Mouse (Mus musculus) left cerebral cortex, adult 18-20 months (tissue): ENCODE measurements around the gene Mlph. TPM values are rescaled to one million over a fixed set of nuclear protein-coding genes. Genes with fewer than 3 reads are reported as not detected.

ENCODE experiments used
- DNase-seq, 2 experiments: peaks; one replicate each; pipeline ENCODE4 v3.0.0; 2021 to 2022; ENCODE audit warnings: low spot score in 2 of 2, mixed read lengths in 1 of 2
- long read RNA-seq, 2 experiments: library from polyadenylated mRNA; stranded (forward); transcript quantifications; one replicate each; pipeline ENCODE4 v2.0.0; 2021
- total RNA-seq, 2 experiments: library from RNA; stranded (reverse); gene quantifications; 2 replicates each; pipeline ENCODE4 v1.2.3; 2021

Mlph gene
- 1 to 10 TPM; 1.9 to 2.7 TPM for total RNA-seq
- long read RNA-seq, experiment 1, full-length matches to known transcripts: 2 of 3 reads
- long read RNA-seq, experiment 1, partial matches to known transcripts: 0 of 3 reads
- long read RNA-seq, experiment 1, other reads (novel, unspliced or antisense): 1 of 3 reads
- long read RNA-seq, experiment 2: 0 reads

DNA sequence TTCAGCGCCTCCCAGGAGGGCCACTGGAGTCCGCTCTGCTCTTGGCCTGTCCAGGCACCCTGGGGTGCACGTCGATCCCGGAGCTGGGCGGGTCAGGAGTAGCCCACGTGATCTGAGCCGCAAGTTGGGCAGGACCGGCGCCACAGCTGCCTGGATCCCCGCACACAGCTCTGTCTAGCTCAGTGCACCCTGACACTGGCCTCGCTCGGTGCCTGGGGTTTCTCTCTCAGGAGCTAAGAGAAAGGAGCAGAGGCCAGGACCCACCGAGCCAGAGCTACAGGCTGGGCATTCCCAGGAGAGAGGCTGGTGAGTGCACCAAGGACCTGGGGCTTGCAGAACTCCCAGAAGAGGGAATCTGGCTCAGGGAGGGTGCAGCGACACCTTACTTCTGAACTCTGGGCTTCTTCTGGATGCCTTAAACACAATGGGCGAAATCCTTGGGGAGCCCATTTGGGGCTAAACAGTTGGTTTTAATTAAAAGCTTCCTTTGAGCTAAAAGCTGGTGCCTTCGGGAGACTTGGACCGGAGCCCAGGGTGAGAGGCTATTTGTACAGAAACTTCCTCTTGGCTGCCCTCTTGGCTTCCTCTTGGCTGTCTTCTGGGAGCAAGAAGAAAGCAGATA is at the start of gene Mlph:
Gene Mlph, plus strand, starts transcription at position 138 of the 622 bp plus-strand sequence.
- no peak for DNase-seq

DNA sequence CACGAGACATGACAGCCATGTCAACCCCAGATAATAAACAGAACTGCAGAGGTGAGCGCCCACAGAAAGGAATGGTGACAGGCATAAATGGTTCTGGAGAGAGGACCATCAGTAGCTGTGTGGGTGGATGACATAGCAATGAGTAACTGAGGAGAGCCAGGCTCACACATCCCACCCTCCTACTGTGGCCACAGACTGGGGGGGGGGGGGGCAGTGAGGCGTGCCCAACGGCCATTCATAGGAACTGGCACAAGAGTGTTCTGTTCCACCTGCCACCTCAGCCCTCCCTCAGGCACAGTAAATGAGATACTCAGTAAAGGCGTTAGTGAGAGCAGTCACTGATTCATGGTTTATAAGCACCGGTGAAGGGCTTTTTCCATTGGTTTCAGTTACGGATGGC is 48.2 kb upstream of the Mlph start:
- peak; percentile 4 to 6 for DNase-seq

DNA sequence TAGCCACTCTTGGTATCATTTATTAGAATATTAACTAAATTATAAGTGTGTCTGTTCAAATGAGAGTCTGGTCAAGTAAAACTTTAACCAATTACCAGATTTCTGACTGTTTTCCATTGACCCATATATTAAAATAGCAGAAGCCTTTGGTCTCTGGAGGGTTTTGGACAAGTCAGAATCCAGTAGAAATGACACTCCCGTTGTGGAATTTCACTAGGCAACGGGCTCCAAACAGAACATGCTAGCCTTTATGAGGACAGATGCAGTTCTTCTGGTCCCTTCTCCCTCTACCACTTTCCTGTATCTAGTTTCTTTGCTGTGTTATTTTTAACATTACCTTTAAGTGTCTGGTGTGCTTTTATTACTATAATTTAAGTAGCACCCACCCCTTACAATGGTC is 44.3 kb upstream of the Mlph start:
- DNase-seq: no peak

DNA sequence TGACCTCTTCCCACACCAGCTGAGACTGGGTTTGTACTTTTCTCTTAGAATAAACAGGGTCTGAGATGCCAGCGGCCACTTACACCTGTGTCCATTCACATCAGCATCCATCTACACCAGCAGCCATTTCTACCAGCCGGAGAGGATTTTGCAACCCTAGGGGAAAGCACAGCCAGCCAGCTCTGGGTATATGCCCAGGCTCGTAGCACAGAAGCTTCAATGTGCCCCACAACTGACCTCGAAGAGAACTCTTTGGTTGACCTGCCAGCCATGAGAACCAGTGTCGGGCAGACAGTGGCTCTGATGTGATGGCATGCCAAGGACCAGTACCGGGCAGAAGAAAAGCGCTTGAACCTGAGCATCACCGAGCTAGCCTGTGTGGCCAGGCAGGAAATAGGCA is 39.5 kb upstream of the Mlph start:
- no peak for DNase-seq

DNA sequence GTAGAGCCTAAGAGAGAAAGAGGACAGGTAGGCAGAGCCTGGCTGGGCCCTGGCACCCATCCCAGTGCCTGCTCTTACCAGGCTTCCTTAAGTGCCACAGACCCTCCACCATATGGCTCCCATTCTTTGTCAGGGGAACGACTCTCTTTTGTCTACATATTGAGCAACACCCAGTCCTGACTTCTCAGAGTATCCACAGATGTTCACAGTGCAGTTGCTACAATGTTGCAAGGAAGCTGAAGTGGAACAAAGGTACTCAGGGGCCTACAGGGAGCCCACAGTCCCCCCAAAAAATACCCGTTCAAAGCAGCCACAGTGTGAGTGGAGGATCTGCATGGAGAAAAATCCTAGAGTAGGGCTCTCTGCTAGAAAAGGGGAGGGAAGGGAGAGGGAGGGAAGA is 38.9 kb upstream of the Mlph start:
- no peak for DNase-seq

DNA sequence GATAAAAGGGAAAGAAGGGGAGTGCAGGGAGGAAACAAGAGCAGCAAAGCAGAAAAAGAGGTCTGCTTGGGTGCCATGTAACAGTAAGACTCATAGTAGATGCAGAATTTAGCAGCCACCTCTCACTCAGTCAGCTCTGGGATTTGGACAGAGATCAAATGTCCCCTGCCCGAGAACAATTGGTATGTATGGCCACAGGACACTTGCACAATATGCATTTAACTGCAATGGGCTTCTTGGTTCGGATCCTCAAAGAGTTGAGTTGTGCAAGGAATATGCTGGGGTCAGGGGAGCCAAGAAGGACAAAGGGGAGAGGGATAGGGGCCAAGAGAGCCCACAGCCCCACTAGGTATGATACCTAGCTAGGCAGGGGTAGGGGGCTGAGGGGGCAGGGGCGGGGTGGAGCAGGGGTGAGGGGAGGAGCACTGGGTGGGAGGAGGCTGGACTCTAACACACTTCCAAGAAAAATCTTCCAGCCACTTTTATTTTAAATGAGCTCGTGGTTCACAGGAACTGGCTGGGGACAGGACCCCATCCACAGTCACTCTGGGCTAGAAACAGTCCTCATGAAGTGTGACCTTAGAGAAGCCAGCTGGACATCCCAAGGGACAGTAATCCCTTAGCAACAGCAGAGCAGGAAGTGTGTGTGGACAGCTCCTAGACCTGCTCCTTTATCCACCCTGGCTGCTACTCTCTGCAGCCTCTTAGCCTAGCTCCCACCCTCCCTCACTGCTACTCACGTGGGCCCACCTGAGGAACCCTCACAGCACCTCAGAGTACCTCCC is 38.2 kb upstream of the Mlph start:
- no peak for DNase-seq

DNA sequence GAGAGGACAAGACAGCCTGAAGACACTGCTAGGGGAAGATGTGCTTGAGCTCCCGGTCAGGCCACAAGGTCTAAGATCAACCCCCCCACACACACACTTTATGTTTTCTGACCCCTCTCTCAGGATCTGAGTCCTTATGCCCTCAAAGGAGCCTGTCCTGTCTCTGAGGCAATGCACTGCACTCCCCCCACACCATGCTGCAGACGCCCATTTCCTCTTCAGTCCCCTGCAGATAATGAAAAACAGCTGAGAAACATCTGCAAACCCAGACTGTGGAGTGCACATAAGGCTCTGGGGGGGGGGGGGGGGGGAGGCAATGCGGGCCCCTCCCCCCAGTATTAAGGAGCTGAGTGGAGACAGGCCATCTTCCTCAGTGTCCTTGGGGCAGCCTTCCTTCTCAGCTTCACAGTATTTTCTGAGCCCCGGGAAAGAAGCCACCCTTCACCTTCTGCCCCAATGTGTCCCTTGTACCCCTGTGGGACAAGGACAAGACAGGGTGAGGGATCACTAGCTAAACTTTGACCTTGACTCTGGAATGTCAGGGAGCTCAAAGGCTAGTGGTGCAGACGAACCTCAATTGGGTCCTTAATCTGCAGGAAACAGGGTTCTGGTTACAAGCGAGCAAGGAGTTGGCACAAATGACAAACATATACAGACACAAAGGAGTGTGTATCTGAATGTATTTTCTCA is 29.0 kb upstream of the Mlph start:
- no peak for DNase-seq

DNA sequence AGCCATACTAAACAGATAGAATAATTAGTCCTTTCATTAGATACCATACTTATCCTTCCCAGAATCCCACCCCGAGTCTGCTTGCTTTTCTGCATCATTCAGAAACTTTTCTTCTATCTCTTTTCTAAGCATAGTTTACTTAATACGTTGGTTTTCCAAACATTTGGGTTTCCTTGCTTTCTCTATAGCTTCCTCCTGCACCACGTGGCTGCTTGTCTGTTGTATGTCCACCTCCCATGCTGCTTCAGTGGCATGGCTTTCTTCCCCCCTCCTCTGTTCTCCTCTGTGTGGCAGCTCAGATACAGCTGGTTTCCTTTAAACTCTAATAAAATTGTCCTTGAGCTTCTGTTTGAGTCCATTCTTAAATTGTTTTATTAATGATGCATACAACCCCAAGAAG is 20.4 kb upstream of the Mlph start:
- no peak for DNase-seq

DNA sequence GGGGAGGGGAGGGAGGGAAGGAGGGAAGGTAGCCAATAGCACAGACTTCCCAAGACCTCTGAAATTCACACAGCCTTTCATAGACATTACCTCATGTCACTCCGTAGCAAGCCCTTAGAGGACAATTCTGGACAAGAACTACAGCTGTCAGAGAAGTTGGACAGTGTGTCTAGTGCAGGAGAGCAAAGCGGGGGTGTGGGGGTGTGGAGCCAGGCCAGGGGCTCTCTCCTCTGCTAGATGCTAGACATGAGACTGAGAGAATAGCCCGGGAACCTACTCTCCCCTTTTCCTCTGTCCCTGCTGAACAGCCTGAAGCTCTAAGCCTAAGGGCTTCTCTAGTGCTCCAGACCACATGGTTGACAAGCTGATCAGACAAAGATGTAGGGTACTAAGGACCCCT is 19.9 kb upstream of the Mlph start:
- DNase-seq: no peak

DNA sequence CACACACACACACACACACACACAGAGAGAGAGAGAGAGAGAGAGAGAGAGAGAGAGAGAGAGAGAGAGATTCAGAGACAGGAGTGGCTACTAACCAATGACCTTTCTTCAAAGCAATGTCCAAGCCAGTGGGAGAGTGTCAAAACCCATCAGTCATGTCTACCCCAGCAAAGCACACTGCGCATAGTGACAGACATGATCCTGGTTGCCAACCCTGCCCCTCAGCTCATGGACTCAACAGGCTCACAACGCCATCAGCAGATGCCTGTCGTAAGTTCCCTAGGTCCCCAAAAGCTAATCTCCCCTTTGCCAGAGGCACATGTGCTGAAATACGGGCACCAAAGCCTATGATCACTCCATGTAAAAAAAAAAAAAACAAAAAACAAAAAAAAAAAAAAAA is 18.6 kb upstream of the Mlph start:
- DNase-seq: no peak

DNA sequence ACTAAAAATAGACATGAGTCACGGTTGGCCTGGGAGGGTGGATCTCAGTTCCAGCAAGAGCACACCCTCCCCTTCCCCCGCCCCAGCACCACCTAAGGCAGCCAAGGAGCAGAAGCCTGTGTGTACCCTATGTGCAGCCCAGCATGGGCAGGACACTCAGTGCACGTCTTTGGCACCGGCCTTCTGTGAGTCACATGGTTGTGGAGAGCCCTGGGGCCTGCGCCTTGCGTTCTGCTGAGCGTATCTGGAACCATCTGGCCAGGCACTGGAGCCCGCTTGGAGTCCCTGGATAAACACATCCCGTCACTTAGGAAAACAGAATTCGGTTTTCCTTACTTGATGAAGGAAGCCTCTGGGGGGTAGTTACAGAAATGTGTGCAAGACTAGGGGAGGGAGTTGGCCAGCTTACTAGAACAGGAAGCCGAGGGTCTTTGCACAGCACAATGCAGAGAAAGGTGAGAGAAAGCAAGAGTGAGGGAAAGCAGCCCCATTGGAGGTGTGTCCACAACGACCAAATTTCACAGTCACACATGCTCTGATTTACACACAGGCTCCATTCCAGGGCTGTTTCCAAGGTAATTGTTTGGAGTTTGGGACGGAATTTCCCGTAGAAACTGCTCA is 18.0 kb upstream of the Mlph start:
- DNase-seq: peak in 1 of 2 experiments; percentile 23

DNA sequence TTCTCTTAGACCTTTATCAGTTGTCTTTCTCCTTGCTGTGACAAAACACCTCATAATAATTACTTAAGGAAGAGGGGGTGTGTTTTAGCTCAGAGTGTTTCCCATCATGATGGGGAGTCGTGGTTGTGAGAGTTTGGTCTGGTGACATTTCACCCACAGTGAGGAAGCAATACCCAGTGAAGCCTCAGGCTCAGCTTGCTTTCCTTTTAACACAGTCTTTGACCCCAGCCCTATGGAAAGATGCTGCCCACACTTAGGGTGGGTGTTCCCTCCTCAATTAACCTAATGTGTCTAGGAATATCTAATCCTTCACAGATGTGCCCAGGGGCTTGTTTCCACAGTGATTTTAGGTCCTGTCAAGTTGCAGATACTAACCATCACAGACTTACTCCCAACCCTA is 16.9 kb upstream of the Mlph start:
- no peak for DNase-seq

DNA sequence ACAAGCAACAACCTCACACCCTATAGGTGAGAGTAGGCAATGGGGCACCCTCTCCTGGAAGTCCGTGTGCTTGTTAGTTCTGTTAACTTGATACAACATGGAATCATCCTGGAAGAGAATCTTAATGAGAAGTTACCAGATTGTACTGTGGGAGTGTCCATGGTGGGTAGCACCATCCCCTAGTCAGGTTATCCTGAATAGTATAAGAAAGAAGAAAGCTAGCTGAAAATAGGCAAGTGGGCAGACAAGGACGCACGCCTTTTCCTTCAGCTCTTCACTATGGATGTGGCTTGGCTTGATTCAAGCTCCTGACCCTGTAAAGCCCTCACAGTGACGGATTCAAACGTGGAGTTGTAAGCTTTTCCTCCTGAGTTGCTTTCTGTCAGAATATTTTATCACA is 15.1 kb upstream of the Mlph start:
- DNase-seq: no peak

DNA sequence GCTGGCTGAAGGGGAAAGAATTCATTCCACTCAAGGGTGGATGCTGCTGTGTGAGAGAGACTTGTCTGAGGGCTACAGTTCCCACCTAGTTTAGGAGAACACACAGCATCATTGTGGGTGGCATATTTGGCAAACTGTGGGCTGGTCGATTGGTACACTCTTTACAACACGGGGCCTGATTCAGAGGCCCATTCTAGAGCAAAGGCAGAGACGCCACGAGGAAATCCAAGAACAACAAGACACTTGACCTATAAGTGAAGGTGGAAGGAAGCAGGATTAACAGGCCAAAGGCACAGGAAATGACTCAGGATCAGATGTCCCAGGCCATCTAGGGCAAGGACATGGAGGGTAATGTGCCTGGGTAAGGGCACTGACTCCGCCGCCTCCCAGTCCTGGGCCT is 14.5 kb upstream of the Mlph start:
- DNase-seq: peak in 1 of 2 experiments; percentile 18

DNA sequence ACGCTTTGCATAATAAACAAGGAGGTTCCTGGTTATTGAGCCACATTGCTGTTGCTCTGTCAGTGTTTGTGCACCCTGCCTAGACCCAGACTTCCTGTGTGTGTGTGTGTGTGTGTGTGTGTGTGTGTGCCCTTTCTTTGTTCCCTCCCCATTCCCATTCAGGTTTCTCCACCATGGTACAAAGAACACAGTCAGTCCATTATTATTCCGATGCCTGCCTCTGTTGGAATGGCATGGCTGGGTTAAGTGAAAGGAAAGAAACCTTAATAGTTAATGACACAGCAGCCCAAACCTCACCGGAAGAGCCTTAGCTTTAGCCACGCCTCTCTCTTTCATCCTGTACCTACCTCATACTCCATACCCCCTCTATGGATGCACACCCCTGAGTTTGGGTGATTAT is 13.6 kb upstream of the Mlph start:
- no peak for DNase-seq

DNA sequence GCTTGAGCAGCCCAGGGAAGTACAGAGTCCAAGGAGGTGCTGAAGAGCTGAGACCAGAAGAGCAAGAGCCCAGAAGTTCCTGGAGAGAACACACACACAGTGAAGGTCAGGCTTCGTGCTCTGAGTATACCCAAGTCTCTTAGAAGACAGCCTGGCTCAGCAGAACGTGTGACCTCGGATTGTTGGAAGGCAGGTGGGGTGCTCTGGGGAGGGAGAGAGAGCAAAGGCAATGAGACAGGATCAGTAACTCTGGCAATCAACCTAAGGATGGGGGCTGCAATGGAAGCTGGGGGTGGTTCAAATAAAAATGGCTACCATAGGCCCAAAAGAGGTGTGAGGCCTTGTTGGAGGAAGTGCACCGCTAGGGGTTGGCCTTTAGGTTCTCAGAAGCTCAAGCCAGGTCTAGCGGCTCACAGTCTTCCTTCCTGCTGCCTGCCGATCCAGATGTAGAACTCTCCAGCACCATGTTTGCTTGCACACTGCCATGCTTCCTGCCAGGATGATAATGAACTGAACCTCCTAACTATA is 13.1 kb upstream of the Mlph start:
- DNase-seq: no peak

DNA sequence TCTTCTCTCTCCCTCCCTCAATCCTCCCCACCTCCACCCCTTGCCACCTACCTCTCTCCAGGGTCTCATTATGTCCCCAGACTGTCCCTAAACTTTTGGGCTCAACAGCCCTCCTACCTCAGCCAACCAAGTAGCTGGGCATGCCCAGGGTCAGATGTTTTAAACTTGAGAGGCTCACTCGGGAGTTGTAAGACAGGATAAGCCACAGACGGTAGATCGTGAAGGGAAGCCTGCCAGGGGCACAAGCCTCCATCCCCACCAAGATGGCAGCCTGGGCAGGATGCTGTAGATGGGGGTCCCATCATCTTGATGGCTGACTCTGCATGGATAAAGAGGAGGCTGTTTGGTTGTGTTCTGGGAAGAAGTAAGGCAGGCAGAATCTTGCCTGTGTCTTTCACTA is 12.1 kb upstream of the Mlph start:
- DNase-seq: no peak

DNA sequence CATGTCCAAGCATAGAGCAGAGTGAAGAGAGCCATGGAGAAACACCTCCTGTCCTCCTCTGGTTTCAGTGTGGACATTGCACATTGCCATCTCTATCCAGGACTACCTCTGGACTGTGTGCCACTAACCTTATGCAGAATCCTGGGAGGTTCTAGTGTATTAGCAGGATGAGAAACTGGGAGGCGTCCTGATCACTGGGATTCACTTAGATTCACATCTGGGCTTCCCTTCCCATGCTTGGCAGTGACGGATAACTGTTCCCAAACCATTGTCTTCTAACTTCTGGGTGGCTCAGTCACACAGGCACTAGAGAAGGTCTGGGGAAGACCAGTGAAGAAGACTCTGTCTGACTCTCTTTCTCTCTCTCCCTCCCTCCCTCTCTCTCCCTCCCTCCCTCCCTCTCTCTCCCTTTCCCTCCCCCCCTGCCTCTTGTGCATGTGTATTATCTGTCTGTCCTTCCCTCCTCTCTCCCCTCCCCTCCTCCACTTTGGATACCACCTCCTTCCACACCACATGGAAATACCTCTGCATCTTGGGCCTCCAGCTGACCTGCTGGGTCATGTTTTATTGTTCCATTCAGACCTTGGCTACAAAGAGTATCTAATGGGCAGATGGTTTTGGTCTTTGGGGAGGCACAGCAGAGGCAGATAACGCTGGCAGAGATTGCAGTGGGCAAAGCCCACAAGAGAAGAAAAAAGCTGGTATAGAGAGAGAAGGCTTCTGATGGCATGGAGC is 11.5 kb upstream of the Mlph start:
- no peak for DNase-seq

DNA sequence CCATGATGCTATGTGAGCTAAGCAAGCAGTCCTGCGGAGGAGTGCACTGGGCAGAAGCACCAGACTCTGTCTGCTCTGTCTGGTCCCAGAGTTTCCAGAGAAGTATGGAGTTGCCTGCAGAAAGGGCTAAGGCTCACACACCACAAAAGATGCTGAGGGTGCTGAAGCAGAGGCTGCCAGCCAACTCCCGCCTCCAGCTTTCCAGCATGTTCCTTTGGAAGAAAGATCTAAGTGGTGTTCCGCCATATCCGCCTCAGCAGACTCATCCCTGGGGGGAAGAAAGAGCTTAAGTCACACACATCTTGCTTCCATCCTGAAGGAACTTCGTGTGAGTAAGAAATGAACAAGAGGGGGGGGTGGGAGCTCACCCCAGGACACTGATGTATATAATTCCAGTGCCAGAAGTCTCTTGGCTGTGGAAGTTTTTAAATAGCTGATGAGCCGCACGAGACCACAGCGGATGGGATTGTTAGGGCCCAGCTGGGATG is 10.9 kb upstream of the Mlph start:
- peak; percentile 77 to 83 for DNase-seq

DNA sequence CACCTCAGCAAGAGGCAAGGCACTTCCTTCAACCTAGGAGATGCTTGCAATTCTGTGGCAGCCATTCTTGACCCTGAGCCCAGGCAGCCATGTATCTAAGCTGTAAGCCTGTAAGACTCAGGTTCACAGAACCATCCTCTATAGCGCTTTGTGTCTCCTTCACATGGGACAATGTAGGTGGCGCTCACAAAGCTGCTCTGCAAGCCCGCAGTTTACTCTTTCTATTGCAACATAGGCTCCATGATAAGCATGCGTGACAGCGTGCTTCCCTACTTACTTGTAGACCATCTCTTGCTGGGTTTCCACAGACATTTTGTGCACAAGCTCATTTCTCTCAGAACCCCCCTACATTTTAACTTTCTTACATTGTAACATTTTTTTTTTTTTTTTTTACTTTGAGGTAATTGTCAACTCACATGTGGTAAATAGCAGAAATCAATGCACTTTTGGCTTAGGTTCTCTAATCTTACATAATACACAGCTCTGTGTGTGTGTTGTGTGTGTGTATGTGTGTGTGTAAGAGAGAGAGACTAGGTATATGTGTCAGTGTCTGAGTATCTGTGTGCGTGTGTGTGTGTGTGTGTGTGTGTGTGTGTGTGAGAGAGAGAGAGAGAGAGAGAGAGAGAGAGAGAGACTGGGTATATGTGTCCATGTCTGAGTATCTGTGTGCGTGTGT is 10.0 kb upstream of the Mlph start:
- DNase-seq: no peak
